Mouse (Mus musculus) A20 (cell line): ENCODE data around the gene Clybl.

Source experiments
- DNase-seq: peaks from one replicate; pipeline ENCODE4 v3.0.0-alpha.2; 2011; ENCODE audit warnings: low read depth, low spot score

The Clybl gene

GRCm38 (mm10) chr14:122196851-122197250 lies 15.3 kb downstream of the Clybl start:
- DNase-seq, result no peak

GRCm38 (mm10) chr14:122200247-122200885 lies 18.9 kb downstream of the Clybl start:
- no peak for DNase-seq

GRCm38 (mm10) chr14:122209177-122209576 lies 27.7 kb downstream of the Clybl start:
- no peak for DNase-seq

- DNase-seq, result no peak
Observed at GRCm38 (mm10) chr14:122213590-122213989, 32.1 kb downstream of the Clybl start.

- DNase-seq, result no peak
Observed at GRCm38 (mm10) chr14:122214126-122214525, 32.6 kb downstream of the Clybl start.

- DNase-seq, result no peak
Observed at GRCm38 (mm10) chr14:122217221-122217620, 35.7 kb downstream of the Clybl start.

- no peak for DNase-seq
Observed at GRCm38 (mm10) chr14:122222934-122223374, 41.5 kb downstream of the Clybl start.

- peak; percentile 84 for DNase-seq
Observed at GRCm38 (mm10) chr14:122223461-122224102, 42.1 kb downstream of the Clybl start.

- DNase-seq, result no peak
Observed at GRCm38 (mm10) chr14:122224103-122224494, 42.6 kb downstream of the Clybl start.

GRCm38 (mm10) chr14:122224501-122224928 lies 43.0 kb downstream of the Clybl start:
- no peak for DNase-seq

GRCm38 (mm10) chr14:122225479-122226132 lies 44.1 kb downstream of the Clybl start:
- DNase-seq, result no peak

GRCm38 (mm10) chr14:122226133-122226515 lies 44.6 kb downstream of the Clybl start:
- no peak for DNase-seq

- no peak for DNase-seq
Observed at GRCm38 (mm10) chr14:122226666-122227453, 45.4 kb downstream of the Clybl start.

- no peak for DNase-seq
Observed at GRCm38 (mm10) chr14:122227454-122227951, 46.0 kb downstream of the Clybl start.

- no peak for DNase-seq
Observed at GRCm38 (mm10) chr14:122228816-122229551, 47.5 kb downstream of the Clybl start.

GRCm38 (mm10) chr14:122229988-122230387 lies 48.5 kb downstream of the Clybl start:
- DNase-seq, result no peak

GRCm38 (mm10) chr14:122230621-122231025 lies 49.1 kb downstream of the Clybl start:
- no peak for DNase-seq

- DNase-seq, result no peak
Observed at GRCm38 (mm10) chr14:122231073-122231472, 49.6 kb downstream of the Clybl start.

- no peak for DNase-seq
Observed at GRCm38 (mm10) chr14:122233212-122233714, 51.8 kb downstream of the Clybl start.

GRCm38 (mm10) chr14:122243874-122244273 lies 62.4 kb downstream of the Clybl start:
- DNase-seq, result peak; percentile 33
